Comparison of ENCODE assay signal across 9 mouse cellular contexts in the genomic region with DNA sequence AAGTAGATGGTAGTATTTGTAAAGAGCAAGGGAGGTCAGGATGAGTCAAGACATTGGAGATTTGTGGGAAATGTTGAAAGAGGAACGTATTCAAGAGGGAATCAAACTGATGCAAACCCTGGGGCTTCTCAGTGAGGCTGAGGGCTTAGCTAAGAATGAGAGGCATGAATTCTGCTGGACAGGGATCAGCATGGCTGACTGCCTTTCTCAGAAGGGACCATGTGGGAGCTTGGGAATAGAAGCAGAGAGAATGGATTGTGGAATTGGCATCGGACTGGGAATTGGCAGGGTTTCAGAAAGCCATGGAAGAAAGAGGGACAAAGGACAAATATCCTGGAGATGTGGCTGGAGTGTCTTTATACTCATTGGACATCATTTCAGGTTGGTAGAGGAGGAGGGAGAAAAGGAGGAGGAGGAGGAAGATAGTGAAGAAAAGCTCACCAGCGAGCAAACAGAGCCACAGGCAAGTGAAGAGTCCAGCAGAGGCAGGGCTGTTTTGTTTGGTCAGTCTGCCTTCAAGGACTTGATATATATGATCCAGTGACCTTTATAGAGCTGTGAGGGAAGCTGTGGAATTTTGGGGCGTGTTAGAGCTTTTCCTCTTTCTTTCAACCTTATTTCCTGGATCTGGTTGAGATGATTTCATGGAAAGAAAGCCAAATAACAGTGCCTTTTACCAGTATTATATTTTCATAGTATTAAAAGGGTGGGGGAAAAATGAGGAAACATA. TPM values are rescaled to one million over a fixed set of nuclear protein-coding genes. Genes with fewer than 3 reads are reported as not detected.
DNase-seq lines count a peak whose midpoint lies in the region; ATAC-seq and TF ChIP-seq lines count a peak whose summit lies in the region.
"Had no signal": no experiment of that assay in that cellular context is flagged by ENCODE, and none has a peak within 500 bp of the region (broad histone marks: within the 10 kb centered on the region; RNA-seq: fewer than 3 reads in every experiment).

No protein-coding gene starts in this region.

- H3K27ac ChIP-seq in spleen, adult 2 months (ENCODE audit: insufficient read depth, low read length): peak overlapping the region; percentile 43; the same call in 1 of the 2 replicates
- H3K27ac ChIP-seq in kidney, embryonic 15.5 days: peak overlapping the region; percentile 74

- H3K9me3 ChIP-seq in kidney, embryonic 15.5 days (replicated peaks): no peaks in the 10 kb centered on the region

- H3K4me2 ChIP-seq in kidney, embryonic 15.5 days: peak overlapping the region; percentile 4; the same call in 1 of the 2 replicates

- no peaks in the 10 kb centered on the region for H3K36me3 ChIP-seq in spleen, adult 2 months (ENCODE audit: control insufficient read depth, insufficient read depth, low read length)
- no peaks in the 10 kb centered on the region for H3K36me3 ChIP-seq in kidney, embryonic 15.5 days

- H3K9ac ChIP-seq in kidney, embryonic 15.5 days: no peak overlapping the region

- H3K4me1 ChIP-seq in spleen, adult 2 months (ENCODE audit: control insufficient read depth, insufficient read depth, insufficient read length): peaks cover 16% of the 10 kb centered on the region
- H3K4me1 ChIP-seq in kidney, embryonic 15.5 days: peaks cover 35% of the 10 kb centered on the region

- no peak overlapping the region for H3K4me3 ChIP-seq in spleen, adult 2 months (ENCODE audit: extremely low read depth, insufficient read depth, insufficient read length)
- H3K4me3 ChIP-seq in kidney, embryonic 15.5 days (replicated peaks): no peak overlapping the region

- DNase-seq in gastrocnemius, adult 18-20 months (ENCODE audit: low spot score): peak; percentile 31
- DNase-seq in gastrocnemius, postnatal 36 days: no peak
- DNase-seq in spleen, adult 2 months (ENCODE audit: low read depth in 1 of 2, low spot score in 2 of 2): no peak
- no peak for DNase-seq in spleen, postnatal 4 days (ENCODE audit: low spot score in 2 of 2)
- no peak for DNase-seq in cerebellum, adult 9-11 months
- DNase-seq in layer of hippocampus, adult 9-10 months (ENCODE audit: low spot score): no peak
- DNase-seq in cerebellum, adult 11-12 months: no peak

- 76% methylated on average over 4 of the region's 4 CpGs for WGBS in spleen, adult 2 months
- WGBS in kidney, embryonic 15.5 days: 33% methylated on average over 4 of the region's 4 CpGs

- no peak for TF ChIP-seq POLR2A in spleen, adult 2 months (IDR thresholded peaks at IDR 0.05; ENCODE audit: low read depth, low read length)

- H3K27me3 ChIP-seq in spleen, adult 2 months (ENCODE audit: control insufficient read depth, insufficient read depth, low read length): no peaks in the 10 kb centered on the region
- H3K27me3 ChIP-seq in kidney, embryonic 15.5 days: no peaks in the 10 kb centered on the region

- intact Hi-C loops in gastrocnemius, postnatal 36 days (cut with DNase I): no loop called here

- no peak for TF ChIP-seq CTCF in spleen, adult 2 months (IDR thresholded peaks at IDR 0.05; ENCODE audit: extremely low read depth, insufficient read depth, insufficient read length, insufficient replicate concordance)

- ATAC-seq in kidney, embryonic 15.5 days (replicated peaks; ENCODE audit: low FRiP score): peak; percentile 77; the same call in 1 of the 2 replicates
- ATAC-seq: intestine, embryonic 16.5 days had no signal

RNA-seq across cellular contexts. Expression of gene Mdfic, which starts 7.4 kb away (rescaled TPM):
- total RNA-seq in gastrocnemius, adult 18-20 months (2021): 1 to 10 TPM; 7.5 to 10.0 TPM
- 10 to 100 TPM in 1 of 2 experiments, 1 to 10 TPM in 1; 9.1 to 10.8 TPM for total RNA-seq in gastrocnemius, postnatal 36 days (2021)
- 6.0 and 8.2 TPM in 2 replicates for polyA plus RNA-seq in spleen, adult 2 months (2012; rRNA removed)
- 5.1 and 5.8 TPM in 2 replicates for polyA plus RNA-seq in kidney, embryonic 15.5 days (2015; fragmentation: Nextera tagmentation; extraction: Ambion mirVana)
